Mouse (Mus musculus): Measurements from ENCODE around the gene Rab6b. TPM values are rescaled to one million over a fixed set of nuclear protein-coding genes. Genes with fewer than 3 reads are reported as not detected.
"Not testable (repeated sequence)": the region's sequence is repeated elsewhere in the genome, so short reads cannot be mapped to it uniquely, and the experiment has no call there.

Gene Rab6b
- polyA plus RNA-seq, 1 experiment from 2014 or later = 137 TPM

- Histone ChIP-seq H3K4me2 (ENCODE audit: low read length) (no peak overlapping the region), H3K36me3 (ENCODE audit: control insufficient read depth, insufficient read depth, low read length) (peaks cover 9% of the 10 kb centered on the region; the same call in 1 of the 2 replicates), H3K4me3 (ENCODE audit: low read length) (no peak overlapping the region), H3K27me3 (replicated peaks; ENCODE audit: control insufficient read depth, insufficient read depth, low read length) (no peaks in the 10 kb centered on the region), H3K27ac (ENCODE audit: low read depth, low read length) (peak overlapping the region; percentile 41), H3K9ac (ENCODE audit: low read depth, low read length) (no peak overlapping the region), H3K9me3 (ENCODE audit: control insufficient read depth, low read length) (no peaks in the 10 kb centered on the region), H3K4me1 (ENCODE audit: control insufficient read depth, insufficient read depth, low read depth, low read length) (peaks cover 42% of the 10 kb centered on the region)
- ATAC-seq = peak; percentile 16; the same call in 1 of the 2 replicates
- WGBS = 41% methylated on average over 10 of the region's 10 CpGs
These were observed 34.7 kb downstream of the Rab6b start for GRCm38 (mm10) chr9:103146257-103146656.

- Histone ChIP-seq H3K27ac (ENCODE audit: low read depth, low read length) (peak overlapping the region; percentile 41), H3K4me1 (ENCODE audit: control insufficient read depth, insufficient read depth, low read depth, low read length) (peaks cover 42% of the 10 kb centered on the region), H3K27me3 (replicated peaks; ENCODE audit: control insufficient read depth, insufficient read depth, low read length) (no peaks in the 10 kb centered on the region), H3K4me3 (ENCODE audit: low read length) (no peak overlapping the region), H3K9ac (ENCODE audit: low read depth, low read length) (no peak overlapping the region), H3K4me2 (ENCODE audit: low read length) (peak overlapping the region; percentile 24), H3K36me3 (ENCODE audit: control insufficient read depth, insufficient read depth, low read length) (peaks cover 5% of the 10 kb centered on the region; the same call in 1 of the 2 replicates), H3K9me3 (ENCODE audit: control insufficient read depth, low read length) (no peaks in the 10 kb centered on the region)
- peak; percentile 82 for ATAC-seq
- 10% methylated on average over 9 of the region's 9 CpGs for WGBS
These were observed 35.1 kb downstream of the Rab6b start for GRCm38 (mm10) chr9:103146703-103147102.

- Histone ChIP-seq H3K27ac (ENCODE audit: low read depth, low read length) (peak overlapping the region; percentile 41), H3K36me3 (ENCODE audit: control insufficient read depth, insufficient read depth, low read length) (peaks cover 5% of the 10 kb centered on the region; the same call in 1 of the 2 replicates), H3K4me3 (ENCODE audit: low read length) (no peak overlapping the region), H3K4me1 (ENCODE audit: control insufficient read depth, insufficient read depth, low read depth, low read length) (peaks cover 42% of the 10 kb centered on the region), H3K9me3 (ENCODE audit: control insufficient read depth, low read length) (no peaks in the 10 kb centered on the region), H3K4me2 (ENCODE audit: low read length) (peak overlapping the region; percentile 24), H3K27me3 (replicated peaks; ENCODE audit: control insufficient read depth, insufficient read depth, low read length) (no peaks in the 10 kb centered on the region), H3K9ac (ENCODE audit: low read depth, low read length) (no peak overlapping the region)
- 18% methylated on average over 13 of the region's 13 CpGs for WGBS
- ATAC-seq = peak; percentile 65
These were observed 35.5 kb downstream of the Rab6b start for GRCm38 (mm10) chr9:103147103-103147502.

- peaks cover 44% of the 10 kb centered on the region for H3K4me1 ChIP-seq (ENCODE audit: control insufficient read depth, insufficient read depth, low read depth, low read length)
- 85% methylated on average over 12 of the region's 12 CpGs for WGBS
- H3K4me2 ChIP-seq (ENCODE audit: low read length) = no peak overlapping the region
- H3K36me3 ChIP-seq (ENCODE audit: control insufficient read depth, insufficient read depth, low read length) = 0 out of 2 replicates have a peak, but pooled peaks cover 2% of the 10 kb centered on the region
- H3K4me3 ChIP-seq (ENCODE audit: low read length) = no peak overlapping the region
- no peak overlapping the region for H3K9ac ChIP-seq (ENCODE audit: low read depth, low read length)
- no peaks in the 10 kb centered on the region for H3K27me3 ChIP-seq (replicated peaks; ENCODE audit: control insufficient read depth, insufficient read depth, low read length)
- ATAC-seq = no peak
- H3K27ac ChIP-seq (ENCODE audit: low read depth, low read length) = no peak overlapping the region
- H3K9me3 ChIP-seq (ENCODE audit: control insufficient read depth, low read length) = no peaks in the 10 kb centered on the region
These were observed 37.6 kb downstream of the Rab6b start for GRCm38 (mm10) chr9:103149074-103149799.

- ATAC-seq = peak; percentile 55; the same call in 1 of the 2 replicates
- H3K4me2 ChIP-seq (ENCODE audit: low read length) = no peak overlapping the region
These were observed 41.7 kb downstream of the Rab6b start for GRCm38 (mm10) chr9:103153286-103153685.

GRCm38 (mm10) chr9:103154568-103154967, 43.0 kb downstream of the Rab6b start:
- no peak for ATAC-seq
- Histone ChIP-seq H3K4me3 (ENCODE audit: low read length) (no peak overlapping the region), H3K4me1 (ENCODE audit: control insufficient read depth, insufficient read depth, low read depth, low read length) (peaks cover 6% of the 10 kb centered on the region), H3K27ac (ENCODE audit: low read depth, low read length) (no peak overlapping the region), H3K4me2 (ENCODE audit: low read length) (no peak overlapping the region), H3K9ac (ENCODE audit: low read depth, low read length) (no peak overlapping the region), H3K27me3 (replicated peaks; ENCODE audit: control insufficient read depth, insufficient read depth, low read length) (no peaks in the 10 kb centered on the region), H3K36me3 (ENCODE audit: control insufficient read depth, insufficient read depth, low read length) (peaks cover 7% of the 10 kb centered on the region; the same call in 1 of the 2 replicates), H3K9me3 (ENCODE audit: control insufficient read depth, low read length) (no peaks in the 10 kb centered on the region)
- 91% methylated on average over 2 of the region's 2 CpGs for WGBS

More at GRCm38 (mm10) chr9:103153286-103153685, 41.7 kb downstream of the Rab6b start:
- Histone ChIP-seq H3K4me3 (ENCODE audit: low read length) (no peak overlapping the region), H3K27me3 (replicated peaks; ENCODE audit: control insufficient read depth, insufficient read depth, low read length) (no peaks in the 10 kb centered on the region), H3K27ac (ENCODE audit: low read depth, low read length) (peak overlapping the region; percentile 51; the same call in 1 of the 2 replicates), H3K9me3 (ENCODE audit: control insufficient read depth, low read length) (no peaks in the 10 kb centered on the region), H3K4me1 (ENCODE audit: control insufficient read depth, insufficient read depth, low read depth, low read length) (peaks cover 8% of the 10 kb centered on the region), H3K9ac (ENCODE audit: low read depth, low read length) (no peak overlapping the region), H3K36me3 (ENCODE audit: control insufficient read depth, insufficient read depth, low read length) (0 out of 2 replicates have a peak, but pooled peaks cover 2% of the 10 kb centered on the region)
- WGBS = 49% methylated on average over 5 of the region's 5 CpGs

- H3K4me2 ChIP-seq (ENCODE audit: low read length); ATAC-seq; H3K4me1 ChIP-seq (ENCODE audit: control insufficient read depth, insufficient read depth, low read depth, low read length); H3K9me3 ChIP-seq (ENCODE audit: control insufficient read depth, low read length); H3K9ac ChIP-seq (ENCODE audit: low read depth, low read length); H3K4me3 ChIP-seq (ENCODE audit: low read length); H3K36me3 ChIP-seq (ENCODE audit: control insufficient read depth, insufficient read depth, low read length); H3K27ac ChIP-seq (ENCODE audit: low read depth, low read length); H3K27me3 ChIP-seq (replicated peaks; ENCODE audit: control insufficient read depth, insufficient read depth, low read length): not testable (repeated sequence)
- 80% methylated on average over 7 of the region's 7 CpGs for WGBS
These were observed 43.6 kb downstream of the Rab6b start for GRCm38 (mm10) chr9:103155158-103155557.

GRCm38 (mm10) chr9:103163806-103164205, 52.2 kb downstream of the Rab6b start:
- Histone ChIP-seq H3K36me3 (ENCODE audit: control insufficient read depth, insufficient read depth, low read length) (peaks cover 38% of the 10 kb centered on the region), H3K27me3 (replicated peaks; ENCODE audit: control insufficient read depth, insufficient read depth, low read length) (no peaks in the 10 kb centered on the region), H3K4me2 (ENCODE audit: low read length) (no peak overlapping the region)

GRCm38 (mm10) chr9:103168046-103168445, 56.5 kb downstream of the Rab6b start:
- Histone ChIP-seq H3K9ac (ENCODE audit: low read depth, low read length) (no peak overlapping the region), H3K4me1 (ENCODE audit: control insufficient read depth, insufficient read depth, low read depth, low read length) (no peaks in the 10 kb centered on the region), H3K27ac (ENCODE audit: low read depth, low read length) (no peak overlapping the region), H3K9me3 (ENCODE audit: control insufficient read depth, low read length) (no peaks in the 10 kb centered on the region), H3K4me3 (ENCODE audit: low read length) (no peak overlapping the region), H3K36me3 (ENCODE audit: control insufficient read depth, insufficient read depth, low read length) (peaks cover 30% of the 10 kb centered on the region), H3K4me2 (ENCODE audit: low read length) (no peak overlapping the region), H3K27me3 (replicated peaks; ENCODE audit: control insufficient read depth, insufficient read depth, low read length) (no peaks in the 10 kb centered on the region)
- 52% methylated on average over 6 of the region's 6 CpGs for WGBS
- peak; percentile 67 for ATAC-seq

More at GRCm38 (mm10) chr9:103163806-103164205, 52.2 kb downstream of the Rab6b start:
- Histone ChIP-seq H3K27ac (ENCODE audit: low read depth, low read length) (no peak overlapping the region), H3K4me1 (ENCODE audit: control insufficient read depth, insufficient read depth, low read depth, low read length) (no peaks in the 10 kb centered on the region), H3K9me3 (ENCODE audit: control insufficient read depth, low read length) (no peaks in the 10 kb centered on the region), H3K9ac (ENCODE audit: low read depth, low read length) (no peak overlapping the region), H3K4me3 (ENCODE audit: low read length) (no peak overlapping the region)
- 74% methylated on average over 15 of the region's 15 CpGs for WGBS
- ATAC-seq = peak; percentile 18; the same call in 1 of the 2 replicates
